Mouse (Mus musculus) MEL (cell line): ENCODE results near the gene Strbp. TPM values are rescaled to one million over a fixed set of nuclear protein-coding genes. Genes with fewer than 3 reads are reported as not detected.

Source experiments
- DNase-seq: peaks from one replicate; pipeline ENCODE4 v3.0.0; 2011; ENCODE audit warnings: low read depth, low spot score
- H3K27ac ChIP-seq: 2 replicates; pipeline ENCODE4 v1.5.1; 2012; ENCODE audit warnings: low read depth, mild to moderate bottlenecking, control low read depth, low read length, moderate library complexity; ENCODE audit not compliant: control insufficient read depth
- H3K27me3 ChIP-seq, 2 experiments: fragments of 150-350 bp in 1 of 2; sonication (generic) in 1 of 2; 2 replicates each; pipeline ENCODE4 v1.6.1; 2012; ENCODE audit warnings: low read length in 2 of 2, mild to moderate bottlenecking in 2 of 2, improper control_type of control experiment in 1 of 2, moderate library complexity in 1 of 2; ENCODE audit not compliant: insufficient read depth in 2 of 2, control insufficient read depth in 1 of 2
- H3K36me3 ChIP-seq, 2 experiments: 2 replicates each; pipeline ENCODE4 v1.6.1; 2012 to 2014; ENCODE audit warnings: low read length in 2 of 2, improper control_type of control experiment in 1 of 2, inconsistent platforms in 1 of 2, mild to moderate bottlenecking in 1 of 2; ENCODE audit not compliant: insufficient read depth in 2 of 2, control insufficient read depth in 1 of 2
- H3K4me1 ChIP-seq, 2 experiments: fragments of 150-350 bp in 1 of 2; sonication (generic) in 1 of 2; 2 replicates each; pipeline ENCODE4 v1.6.1; 2012; ENCODE audit warnings: low read length in 2 of 2, improper control_type of control experiment in 1 of 2, mild to moderate bottlenecking in 1 of 2; ENCODE audit not compliant: insufficient read depth in 2 of 2, control insufficient read depth in 1 of 2
- H3K4me3 ChIP-seq, 2 experiments: fragments of 150-350 bp in 1 of 2; sonication (generic) in 1 of 2; 2 replicates each; pipeline ENCODE4 v1.5.1; 2012; ENCODE audit warnings: low read depth in 2 of 2, low read length in 2 of 2, mild to moderate bottlenecking in 2 of 2, moderate library complexity in 2 of 2, control low read depth in 1 of 2, improper control_type of control experiment in 1 of 2; ENCODE audit not compliant: control insufficient read depth in 1 of 2, insufficient read depth in 1 of 2
- H3K79me2 ChIP-seq: 2 replicates; pipeline ENCODE4 v1.6.1; 2012; ENCODE audit warnings: mild to moderate bottlenecking, low read length, moderate library complexity; ENCODE audit not compliant: control insufficient read depth, poor library complexity, insufficient read depth
- H3K9ac ChIP-seq: 2 replicates; pipeline ENCODE4 v1.6.1; 2012; ENCODE audit warnings: low read depth, mild to moderate bottlenecking, control low read depth, low read length, moderate library complexity; ENCODE audit not compliant: control insufficient read depth, poor library complexity, severe bottlenecking
- H3K9me3 ChIP-seq: fragments of 150-350 bp; sonication (generic); replicated peaks from 2 replicates; pipeline ENCODE4 v1.6.1; 2012; ENCODE audit warnings: mild to moderate bottlenecking, low read length, improper control_type of control experiment, moderate library complexity; ENCODE audit not compliant: insufficient read depth
- BHLHE40 ChIP-seq: IDR thresholded peaks from 2 replicates; pipeline ENCODE4 v1.6.1; 2012; ENCODE audit warnings: low read depth, mild to moderate bottlenecking, inconsistent platforms, low read length, improper control_type of control experiment, borderline replicate concordance
- CHD1 ChIP-seq: IDR thresholded peaks from 2 replicates; pipeline ENCODE4 v1.6.1; 2012; ENCODE audit warnings: low read depth, mild to moderate bottlenecking, inconsistent platforms, low read length, improper control_type of control experiment
- CHD2 ChIP-seq: IDR thresholded peaks from 2 replicates; pipeline ENCODE4 v1.6.1; 2011; ENCODE audit warnings: low read length, improper control_type of control experiment
- CTCF ChIP-seq, 3 experiments: IDR thresholded peaks in 2 of 3; conservative IDR thresholded peaks in 1 of 3; 2 replicates each; pipeline ENCODE4 v1.5.1; 2011 to 2012; ENCODE audit warnings: low read length in 3 of 3, low read depth in 2 of 3, mild to moderate bottlenecking in 2 of 3, improper control_type of control experiment in 1 of 3, inconsistent platforms in 1 of 3, mixed read lengths in 1 of 3, moderate library complexity in 1 of 3; ENCODE audit not compliant: control insufficient read depth in 1 of 3, insufficient read depth in 1 of 3, poor library complexity in 1 of 3, severe bottlenecking in 1 of 3
- EP300 ChIP-seq, 2 experiments: IDR thresholded peaks; 2 replicates each; pipeline ENCODE4 v1.6.1; 2011; ENCODE audit warnings: improper control_type of control experiment in 2 of 2, low read length in 2 of 2, low read depth in 1 of 2, mild to moderate bottlenecking in 1 of 2
- ETS1 ChIP-seq: IDR thresholded peaks from 2 replicates; pipeline ENCODE4 v1.6.1; 2012; ENCODE audit warnings: low read depth, mild to moderate bottlenecking, inconsistent platforms, low read length, improper control_type of control experiment, moderate library complexity
- GABPA ChIP-seq: IDR thresholded peaks from 2 replicates; pipeline ENCODE4 v1.6.1; 2012; ENCODE audit warnings: low read depth, mild to moderate bottlenecking, inconsistent platforms, low read length, improper control_type of control experiment, moderate library complexity
- GATA1 ChIP-seq: IDR thresholded peaks from 2 replicates; pipeline ENCODE4 v1.6.1; 2011; ENCODE audit warnings: low read depth, low read length, improper control_type of control experiment
- JUND ChIP-seq: IDR thresholded peaks from 2 replicates; pipeline ENCODE4 v1.6.1; 2011; ENCODE audit warnings: low read depth, mild to moderate bottlenecking, improper control_type of control experiment, low read length
- KAT2A ChIP-seq: conservative IDR thresholded peaks from 2 replicates; pipeline ENCODE4 v1.6.1; 2012; ENCODE audit warnings: low read depth, low read length, improper control_type of control experiment, inconsistent platforms
- MAFK ChIP-seq: IDR thresholded peaks from 2 replicates; pipeline ENCODE4 v1.6.1; 2011; ENCODE audit warnings: low read depth, mild to moderate bottlenecking, low read length, improper control_type of control experiment, borderline replicate concordance
- MAX ChIP-seq: IDR thresholded peaks from 2 replicates; pipeline ENCODE4 v1.6.1; 2011; ENCODE audit warnings: low read length, improper control_type of control experiment
- MAZ ChIP-seq: IDR thresholded peaks from 2 replicates; pipeline ENCODE4 v1.6.1; 2012; ENCODE audit warnings: low read depth, mild to moderate bottlenecking, inconsistent platforms, low read length, improper control_type of control experiment
- MEF2A ChIP-seq: IDR thresholded peaks from 2 replicates; pipeline ENCODE4 v1.6.1; 2014; ENCODE audit warnings: low read depth, mild to moderate bottlenecking, inconsistent platforms, low read length, improper control_type of control experiment; ENCODE audit not compliant: poor library complexity, insufficient replicate concordance, severe bottlenecking; ENCODE audit errors: extremely low read depth
- MXI1 ChIP-seq: IDR thresholded peaks from 2 replicates; pipeline ENCODE4 v1.6.1; 2011; ENCODE audit warnings: mild to moderate bottlenecking, low read depth, low read length, improper control_type of control experiment
- MYB ChIP-seq: IDR thresholded peaks from 2 replicates; pipeline ENCODE4 v1.6.1; 2011; ENCODE audit warnings: mild to moderate bottlenecking, low read depth, low read length, improper control_type of control experiment
- NELFE ChIP-seq: IDR thresholded peaks from 2 replicates; pipeline ENCODE4 v1.6.1; 2011; ENCODE audit warnings: low read depth, low read length, improper control_type of control experiment
- NRF1 ChIP-seq: IDR thresholded peaks from 2 replicates; pipeline ENCODE4 v1.6.1; 2014; ENCODE audit warnings: low read depth, mild to moderate bottlenecking, inconsistent platforms, low read length, improper control_type of control experiment, moderate library complexity; ENCODE audit not compliant: poor library complexity, insufficient read depth, severe bottlenecking
- POLR2A ChIP-seq, 2 experiments: IDR thresholded peaks; 2 replicates each; pipeline ENCODE4 v1.6.1; 2011 to 2012; ENCODE audit warnings: low read length in 2 of 2, mild to moderate bottlenecking in 2 of 2, control low read depth in 1 of 2, improper control_type of control experiment in 1 of 2, low read depth in 1 of 2, moderate library complexity in 1 of 2; ENCODE audit not compliant: control insufficient read depth in 1 of 2, insufficient read depth in 1 of 2, poor library complexity in 1 of 2
- POLR2AphosphoS2 ChIP-seq: IDR thresholded peaks from 2 replicates; pipeline ENCODE4 v1.6.1; 2011; ENCODE audit warnings: low read length, improper control_type of control experiment
- POLR2AphosphoS5 ChIP-seq: IDR thresholded peaks from 2 replicates; pipeline ENCODE4 v1.6.1; 2012; ENCODE audit warnings: low read depth, borderline replicate concordance, mild to moderate bottlenecking, inconsistent platforms, low read length, moderate library complexity, mixed read lengths
- RCOR1 ChIP-seq: IDR thresholded peaks from 2 replicates; pipeline ENCODE4 v1.6.1; 2012; ENCODE audit warnings: low read depth, mild to moderate bottlenecking, inconsistent platforms, low read length, improper control_type of control experiment
- SIN3A ChIP-seq: IDR thresholded peaks from 2 replicates; pipeline ENCODE4 v1.6.1; 2012; ENCODE audit warnings: low read length, improper control_type of control experiment, inconsistent platforms
- TAL1 ChIP-seq: IDR thresholded peaks from 2 replicates; pipeline ENCODE4 v1.6.1; 2012; ENCODE audit warnings: mild to moderate bottlenecking, inconsistent platforms, low read length, moderate library complexity, mixed read lengths
- UBTF ChIP-seq: IDR thresholded peaks from 2 replicates; pipeline ENCODE4 v1.6.1; 2012; ENCODE audit warnings: low read depth, mild to moderate bottlenecking, inconsistent platforms, low read length, improper control_type of control experiment, moderate library complexity, borderline replicate concordance; ENCODE audit not compliant: insufficient read depth
- USF1 ChIP-seq: IDR thresholded peaks from 2 replicates; pipeline ENCODE4 v1.6.1; 2014; ENCODE audit warnings: low read depth, mild to moderate bottlenecking, inconsistent platforms, low read length, improper control_type of control experiment, moderate library complexity
- USF2 ChIP-seq, 2 experiments: IDR thresholded peaks; 2 replicates each; pipeline ENCODE4 v1.6.1; 2011 to 2012; ENCODE audit warnings: improper control_type of control experiment in 2 of 2, low read length in 2 of 2, borderline replicate concordance in 1 of 2, inconsistent platforms in 1 of 2, low read depth in 1 of 2, mild to moderate bottlenecking in 1 of 2; ENCODE audit not compliant: insufficient read depth in 1 of 2
- ZC3H11A ChIP-seq: IDR thresholded peaks from 2 replicates; pipeline ENCODE4 v1.6.1; 2012; ENCODE audit warnings: low read depth, mild to moderate bottlenecking, inconsistent platforms, low read length, improper control_type of control experiment
- ZMIZ1 ChIP-seq: IDR thresholded peaks from 2 replicates; pipeline ENCODE4 v1.6.1; 2012; ENCODE audit warnings: low read depth, mild to moderate bottlenecking, inconsistent platforms, low read length, improper control_type of control experiment, moderate library complexity
- ZNF384 ChIP-seq: IDR thresholded peaks from 2 replicates; pipeline ENCODE4 v1.6.1; 2012; ENCODE audit warnings: low read depth, mild to moderate bottlenecking, inconsistent platforms, low read length, improper control_type of control experiment
- polyA plus RNA-seq, 2 experiments: library from polyadenylated mRNA; stranded (reverse) in 1 of 2; unstranded in 1 of 2; fragments of >175 nt in 1 of 2; fragments of >200 nt in 1 of 2; gene quantifications; 2 replicates each; pipeline versions ENCODE4 v1.2.1 to v1.2.4; 2012; ENCODE audit warnings: low replicate concordance in 2 of 2, low read depth in 1 of 2; ENCODE audit not compliant: insufficient read length in 2 of 2, insufficient read depth in 1 of 2, missing spikeins in 1 of 2
- total RNA-seq: library from RNA; depleted of rRNA; stranded (reverse); fragments of 300-350 nt; gene quantifications from 2 replicates; pipeline ENCODE4 v1.2.3, GENCODE M21; 2012

Strbp gene
- total and polyA plus RNA-seq, 3 experiments: 30.6 to 123 (median 59.8) TPM

GRCm38 (mm10) chr2:37530766-37531165, 172.9 kb downstream of the Strbp start:
- no peak for TF ChIP-seq MAZ
- TF ChIP-seq ZMIZ1: no peak
- no peak for TF ChIP-seq MEF2A
- TF ChIP-seq ZNF384: no peak
- no peak for TF ChIP-seq MXI1
- TF ChIP-seq SIN3A: no peak
- no peak for TF ChIP-seq MAFK
- no peak for TF ChIP-seq MYB
- TF ChIP-seq NRF1: no peak
- TF ChIP-seq CTCF (IDR thresholded peaks at IDR 0.05 in 2 of 3, conservative IDR thresholded peaks at IDR 0.05 in 1 of 3; ENCODE audit: control insufficient read depth in 1 of 3, insufficient read depth in 1 of 3, low read depth in 2 of 3, low read length in 3 of 3, poor library complexity in 1 of 3, severe bottlenecking in 1 of 3): no peak
- TF ChIP-seq BHLHE40: no peak
- TF ChIP-seq USF1: no peak
- no peak for TF ChIP-seq POLR2A (IDR thresholded peaks at IDR 0.05; ENCODE audit: control insufficient read depth in 1 of 2, insufficient read depth in 1 of 2, low read depth in 1 of 2, low read length in 2 of 2, poor library complexity in 1 of 2)
- TF ChIP-seq MAX: no peak
- no peak for TF ChIP-seq POLR2AphosphoS5
- no peak for TF ChIP-seq ZC3H11A
- H3K36me3 ChIP-seq: peaks cover 0 to 48% of the 10 kb centered on the region in 2 experiments
- H3K9ac ChIP-seq: no peak overlapping the region
- H3K79me2 ChIP-seq: no peaks in the 10 kb centered on the region
- no peak for DNase-seq
- H3K9me3 ChIP-seq: no peaks in the 10 kb centered on the region
- H3K27me3 ChIP-seq: no peaks in the 10 kb centered on the region
- H3K4me1 ChIP-seq: peaks cover 9 to 23% of the 10 kb centered on the region in 2 experiments
- H3K27ac ChIP-seq: no peak overlapping the region
- H3K4me3 ChIP-seq: no peak overlapping the region

GRCm38 (mm10) chr2:37529397-37529796, 174.3 kb downstream of the Strbp start:
- Histone ChIP-seq H3K4me3 (no peak overlapping the region), H3K9me3 (no peaks in the 10 kb centered on the region), H3K27ac (0 out of 2 replicates have a peak overlapping the region, but pooled peaks have one; percentile 45), H3K4me1 (peaks cover 9 to 23% of the 10 kb centered on the region in 2 experiments), H3K79me2 (no peaks in the 10 kb centered on the region), H3K9ac (no peak overlapping the region), H3K36me3 (peaks cover 0 to 48% of the 10 kb centered on the region in 2 experiments; a peak in 3 of 4 replicates), H3K27me3 (no peaks in the 10 kb centered on the region)
- DNase-seq: peak; percentile 75
- TF ChIP-seq CHD2 (no peak), POLR2AphosphoS2 (no peak), GABPA (no peak), EP300 (IDR thresholded peaks at IDR 0.05; ENCODE audit: low read depth in 1 of 2, low read length in 2 of 2) (peak; percentile 79 to 80), UBTF (no peak), USF2 (IDR thresholded peaks at IDR 0.05; ENCODE audit: borderline replicate concordance in 1 of 2, insufficient read depth in 1 of 2, low read depth in 1 of 2, low read length in 2 of 2) (no peak), MAFK (peak; percentile 48; the same call in 1 of the 2 replicates), MYB (no peak), JUND (no peak), MAX (peak; percentile 59), NRF1 (no peak), CHD1 (no peak), GATA1 (peak; percentile 90), POLR2AphosphoS5 (no peak), SIN3A (peak; percentile 65), ETS1 (peak; percentile 61; the same call in 1 of the 2 replicates), MXI1 (peak; percentile 77), TAL1 (no peak), POLR2A (IDR thresholded peaks at IDR 0.05; ENCODE audit: control insufficient read depth in 1 of 2, insufficient read depth in 1 of 2, low read depth in 1 of 2, low read length in 2 of 2, poor library complexity in 1 of 2) (no peak), NELFE (no peak), MAZ (no peak), BHLHE40 (no peak), RCOR1 (peak; percentile 92), KAT2A (no peak), ZNF384 (peak; percentile 15; the same call in 1 of the 2 replicates)
